In genomic region chr11:117627060-117627562, GRCm38 (mm10) we compare ENCODE assay signal across 8 mouse cellular contexts. TPM values are rescaled to one million over a fixed set of nuclear protein-coding genes. Genes with fewer than 3 reads are reported as not detected.
DNase-seq lines count a peak whose midpoint lies in the region; ATAC-seq and TF ChIP-seq lines count a peak whose summit lies in the region.

No protein-coding gene starts in this region.

- H3K9ac ChIP-seq in neural tube, embryonic 11.5 days (ENCODE audit: low read length), result no peak overlapping the region
- H3K9ac ChIP-seq in forebrain, embryonic 12.5 days, result peak overlapping the region; percentile 25; the same call in 1 of the 2 replicates
- H3K9ac ChIP-seq in midbrain, postnatal 0 days (replicated peaks; ENCODE audit: low read length, poor library complexity, severe bottlenecking), result no peak overlapping the region
- no peak overlapping the region for H3K9ac ChIP-seq in lung, postnatal 0 days (replicated peaks; ENCODE audit: low read depth)

- H3K27ac ChIP-seq in neural tube, embryonic 11.5 days (ENCODE audit: low read depth, low read length), result peak overlapping the region; percentile 76; the same call in 1 of the 2 replicates
- peak overlapping the region; percentile 88 for H3K27ac ChIP-seq in forebrain, embryonic 12.5 days
- H3K27ac ChIP-seq in midbrain, postnatal 0 days (ENCODE audit: low read depth, low read length), result peak overlapping the region; percentile 89
- no peak overlapping the region for H3K27ac ChIP-seq in lung, postnatal 0 days (ENCODE audit: low read length)

- no peak for DNase-seq in neural tube, embryonic 11.5 days (ENCODE audit: low spot score)
- DNase-seq in neural tube, embryonic 10.5 days (ENCODE audit: extremely low spot score, low spot score), result no peak
- no peak for DNase-seq in midbrain, postnatal 0 days (ENCODE audit: low spot score)
- no peak for DNase-seq in ovary, postnatal 14 days (ENCODE audit: low spot score)
- DNase-seq in kidney, postnatal 10 days, result no peak
- DNase-seq in kidney, postnatal 14 days, result no peak
- DNase-seq in lung, postnatal 0 days (ENCODE audit: low spot score), result no peak

- TF ChIP-seq CTCF in midbrain, postnatal 0 days (IDR thresholded peaks at IDR 0.05), result no peak
- no peak for TF ChIP-seq CTCF in lung, postnatal 0 days (IDR thresholded peaks at IDR 0.05)

- ATAC-seq in neural tube, embryonic 11.5 days (ENCODE audit: insufficient read depth, low FRiP score, low TSS enrichment), result no peak
- ATAC-seq in forebrain, embryonic 12.5 days (ENCODE audit: low FRiP score), result peak; percentile 34
- no peak for ATAC-seq in midbrain, postnatal 0 days (ENCODE audit: low FRiP score)
- no peak for ATAC-seq in lung, postnatal 0 days

- no peak overlapping the region for H3K4me2 ChIP-seq in neural tube, embryonic 11.5 days (ENCODE audit: low read depth)
- peak overlapping the region; percentile 40; the same call in 1 of the 2 replicates for H3K4me2 ChIP-seq in forebrain, embryonic 12.5 days
- H3K4me2 ChIP-seq in midbrain, postnatal 0 days (ENCODE audit: low read depth, low read length, poor library complexity, severe bottlenecking), result peak overlapping the region; percentile 12
- no peak overlapping the region for H3K4me2 ChIP-seq in lung, postnatal 0 days (replicated peaks; ENCODE audit: low read depth, low read length)

- peaks cover 15% of the 10 kb centered on the region for H3K4me1 ChIP-seq in neural tube, embryonic 11.5 days (ENCODE audit: control insufficient read depth, insufficient read depth, low read length)
- peaks cover 26% of the 10 kb centered on the region for H3K4me1 ChIP-seq in forebrain, embryonic 12.5 days
- peaks cover 18% of the 10 kb centered on the region for H3K4me1 ChIP-seq in midbrain, postnatal 0 days (ENCODE audit: insufficient read depth, low read length)
- H3K4me1 ChIP-seq in lung, postnatal 0 days (ENCODE audit: insufficient read depth, low read depth, low read length), result no peaks in the 10 kb centered on the region

- WGBS in neural tube, embryonic 11.5 days, result 15% methylated on average over 5 of the region's 5 CpGs
- 13% methylated on average over 5 of the region's 5 CpGs for WGBS in forebrain, embryonic 12.5 days
- WGBS in midbrain, postnatal 0 days, result 13% methylated on average over 5 of the region's 5 CpGs
- WGBS in lung, postnatal 0 days, result 25% methylated on average over 5 of the region's 5 CpGs

- 0 out of 2 replicates have a peak, but pooled peaks cover 6% of the 10 kb centered on the region for H3K27me3 ChIP-seq in neural tube, embryonic 11.5 days (ENCODE audit: control insufficient read depth, insufficient read depth, low read length)
- peaks cover 9% of the 10 kb centered on the region; the same call in 1 of the 2 replicates for H3K27me3 ChIP-seq in forebrain, embryonic 12.5 days
- no peaks in the 10 kb centered on the region for H3K27me3 ChIP-seq in midbrain, postnatal 0 days (ENCODE audit: insufficient read depth, low read length)
- 0 out of 2 replicates have a peak, but pooled peaks cover 4% of the 10 kb centered on the region for H3K27me3 ChIP-seq in lung, postnatal 0 days (replicated peaks; ENCODE audit: insufficient read depth, low read length)

- TF ChIP-seq EP300 in lung, postnatal 0 days (IDR thresholded peaks at IDR 0.05), result no peak

- no peaks in the 10 kb centered on the region for H3K36me3 ChIP-seq in neural tube, embryonic 11.5 days (ENCODE audit: control insufficient read depth, insufficient read depth, low read length)
- H3K36me3 ChIP-seq in forebrain, embryonic 12.5 days (replicated peaks), result no peaks in the 10 kb centered on the region
- H3K36me3 ChIP-seq in midbrain, postnatal 0 days (ENCODE audit: insufficient read depth, low read length), result no peaks in the 10 kb centered on the region
- H3K36me3 ChIP-seq in lung, postnatal 0 days (ENCODE audit: insufficient read depth, low read length), result no peaks in the 10 kb centered on the region

- no peaks in the 10 kb centered on the region for H3K9me3 ChIP-seq in neural tube, embryonic 11.5 days (ENCODE audit: control insufficient read depth, low read length)
- H3K9me3 ChIP-seq in forebrain, embryonic 12.5 days, result no peaks in the 10 kb centered on the region
- no peaks in the 10 kb centered on the region for H3K9me3 ChIP-seq in midbrain, postnatal 0 days (ENCODE audit: low read length)
- H3K9me3 ChIP-seq in lung, postnatal 0 days (ENCODE audit: low read length), result no peaks in the 10 kb centered on the region

- H3K4me3 ChIP-seq in neural tube, embryonic 11.5 days (ENCODE audit: low read depth, low read length), result no peak overlapping the region
- H3K4me3 ChIP-seq in forebrain, embryonic 12.5 days (replicated peaks), result no peak overlapping the region
- no peak overlapping the region for H3K4me3 ChIP-seq in midbrain, postnatal 0 days (ENCODE audit: low read depth, low read length)
- H3K4me3 ChIP-seq in lung, postnatal 0 days (ENCODE audit: low read depth, low read length), result no peak overlapping the region

RNA-seq across cellular contexts. Expression of gene Tnrc6c, which starts 27.0 kb away (rescaled TPM):
- polyA plus RNA-seq in neural tube, embryonic 11.5 days (2014; fragmentation: Nextera tagmentation; extraction: Ambion mirVana), result 17.1 and 18.2 TPM in 2 replicates
- 23.7 and 25.0 TPM in 2 replicates for polyA plus RNA-seq in forebrain, embryonic 12.5 days (2016; fragmentation: Nextera tagmentation; extraction: Ambion mirVana)
- 78.4 and 79.8 TPM in 2 replicates for total RNA-seq in midbrain, postnatal 0 days (2014; rRNA removed)
- polyA plus RNA-seq in midbrain, postnatal 0 days (2015; fragmentation: Nextera tagmentation; extraction: Ambion mirVana), result 22.8 and 26.5 TPM in 2 replicates
- polyA plus RNA-seq in lung, postnatal 0 days (2015; fragmentation: Nextera tagmentation; extraction: Ambion mirVana), result 8.9 and 9.8 TPM in 2 replicates

Comparison
In these comparisons a context has a peak if more than half of its experiments do, and no peak if none do; other contexts are left out.
1. H3K4me2 ChIP-seq: peak in forebrain, embryonic 12.5 days (single experiment) and midbrain, postnatal 0 days (single experiment); none in neural tube, embryonic 11.5 days (single experiment) and lung, postnatal 0 days (single experiment).